Mouse (Mus musculus): Measurements from ENCODE around the gene Itga2.

DNA sequence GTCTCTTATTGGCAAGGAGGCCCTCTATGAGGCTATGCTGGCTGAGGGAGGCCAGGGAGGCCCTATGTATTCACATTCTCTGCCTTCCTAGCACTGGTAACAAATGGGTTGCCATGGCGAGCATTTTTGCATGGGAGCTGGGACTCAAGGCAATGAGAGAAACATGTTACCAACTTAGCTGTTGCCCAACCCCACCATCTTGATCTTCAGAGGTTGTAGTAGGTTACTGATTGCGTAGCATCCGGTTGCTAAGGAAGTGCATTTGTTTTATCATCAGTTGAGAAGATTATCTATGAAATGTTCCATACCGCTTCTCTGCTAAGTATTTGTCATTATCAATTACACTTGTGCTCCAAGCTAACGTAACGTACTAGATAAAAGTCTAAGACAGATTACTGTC, 44.2 kb downstream of the Itga2 start:
- TF ChIP-seq GATA1 (IDR thresholded peaks at IDR 0.05; ENCODE audit: low read length) (no peak), TAL1 (IDR thresholded peaks at IDR 0.05; ENCODE audit: low read length) (no peak)
